Mouse (Mus musculus) thymus, adult 2 months (tissue): ENCODE data around the gene Gm20388.

ENCODE experiments used
- CTCF ChIP-seq: fragments of 200-500 bp; IDR thresholded peaks from 2 replicates; pipeline ENCODE4 v1.5.1; 2012; ENCODE audit warnings: mild to moderate bottlenecking, control low read depth, low read length, moderate library complexity, borderline replicate concordance; ENCODE audit not compliant: control insufficient read depth, poor library complexity, insufficient read depth; ENCODE audit errors: extremely low read depth
- POLR2A ChIP-seq: fragments of 200-500 bp; IDR thresholded peaks from 2 replicates; pipeline ENCODE4 v1.6.1; 2012; ENCODE audit warnings: mild to moderate bottlenecking, low read length, control low read depth, moderate library complexity; ENCODE audit not compliant: control insufficient read depth, poor library complexity, insufficient read depth; ENCODE audit errors: extremely low read depth

- TF ChIP-seq CTCF (no peak), POLR2A (no peak)
These were observed 1238.0 kb downstream of the Gm20388 start for GRCm38 (mm10) chr8:121148573-121149083.
